Mouse (Mus musculus): Measurements from ENCODE around the gene Gm43517. TPM values are rescaled to one million over a fixed set of nuclear protein-coding genes. Genes with fewer than 3 reads are reported as not detected.

Gene Gm43517
- polyA plus RNA-seq, 2 experiments = not detected

DNA sequence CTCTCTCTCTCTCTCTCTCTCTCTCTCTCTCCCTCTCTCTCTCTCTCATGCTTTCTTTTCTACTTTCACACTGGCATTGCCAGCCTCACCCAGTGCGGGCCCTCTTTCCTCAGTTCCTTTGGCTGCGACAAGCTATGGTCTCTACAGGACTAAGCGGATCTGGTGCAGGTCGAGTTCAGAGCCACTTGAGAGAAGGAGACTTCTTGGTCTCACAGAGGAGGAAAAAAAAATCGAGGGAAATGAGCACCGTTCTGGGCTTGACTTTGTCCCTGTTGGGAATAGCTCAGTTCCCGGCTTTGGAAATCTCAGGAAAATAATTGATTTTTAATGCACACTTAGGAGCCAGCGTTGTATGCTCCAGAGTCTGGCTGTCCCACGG lies 5.9 kb downstream of the Gm43517 start:
- WGBS (ENCODE audit: insufficient replicate concordance) = 2% methylated on average over 9 of the region's 9 CpGs
- no peaks in the 10 kb centered on the region for H3K9me3 ChIP-seq (ENCODE audit: control insufficient read depth, low read length)
- no peak overlapping the region for H3K4me3 ChIP-seq (ENCODE audit: insufficient read depth in 1 of 2, low read depth in 2 of 2, low read length in 2 of 2)
- ATAC-seq (ENCODE audit: insufficient read depth) (no peak), DNase-seq (ENCODE audit: low read depth in 3 of 3, low spot score in 3 of 3) (no peak)
- H3K9ac ChIP-seq (replicated peaks) = no peak overlapping the region
- TF ChIP-seq EP300 (IDR thresholded peaks at IDR 0.05; ENCODE audit: low read depth) (no peak), CTCF (IDR thresholded peaks at IDR 0.05; ENCODE audit: low read depth) (no peak)
- peaks cover 64% of the 10 kb centered on the region for H3K27me3 ChIP-seq (ENCODE audit: control insufficient read depth, insufficient read depth, low read length)
- no peaks in the 10 kb centered on the region for H3K36me3 ChIP-seq (replicated peaks; ENCODE audit: control insufficient read depth, insufficient read depth, low read depth)
- H3K4me2 ChIP-seq (ENCODE audit: low read depth) = no peak overlapping the region
- no peaks in the 10 kb centered on the region for H3K4me1 ChIP-seq (replicated peaks; ENCODE audit: control insufficient read depth in 2 of 2, insufficient read depth in 2 of 2, low read length in 1 of 2)
- H3K27ac ChIP-seq = no peak overlapping the region

GRCm38 (mm10) chr12:49391305-49392040 lies 6.5 kb downstream of the Gm43517 start:
- no peak overlapping the region for H3K4me3 ChIP-seq (ENCODE audit: insufficient read depth in 1 of 2, low read depth in 2 of 2, low read length in 2 of 2)
- H3K4me1 ChIP-seq (replicated peaks; ENCODE audit: control insufficient read depth in 2 of 2, insufficient read depth in 2 of 2, low read length in 1 of 2) = no peaks in the 10 kb centered on the region
- H3K4me2 ChIP-seq (ENCODE audit: low read depth) = no peak overlapping the region
- DNase-seq (ENCODE audit: low read depth in 3 of 3, low spot score in 3 of 3) (no peak), ATAC-seq (ENCODE audit: insufficient read depth) (no peak)
- no peaks in the 10 kb centered on the region for H3K36me3 ChIP-seq (replicated peaks; ENCODE audit: control insufficient read depth, insufficient read depth, low read depth)
- H3K27me3 ChIP-seq (ENCODE audit: control insufficient read depth, insufficient read depth, low read length) = peaks cover 59% of the 10 kb centered on the region
- H3K27ac ChIP-seq = no peak overlapping the region
- TF ChIP-seq CTCF (IDR thresholded peaks at IDR 0.05; ENCODE audit: low read depth) (peak; percentile 49), EP300 (IDR thresholded peaks at IDR 0.05; ENCODE audit: low read depth) (no peak)
- no peak overlapping the region for H3K9ac ChIP-seq (replicated peaks)
- no peaks in the 10 kb centered on the region for H3K9me3 ChIP-seq (ENCODE audit: control insufficient read depth, low read length)
- WGBS (ENCODE audit: insufficient replicate concordance) = 2% methylated on average over 42 of the region's 42 CpGs

GRCm38 (mm10) chr12:49392041-49392390 lies 7.0 kb downstream of the Gm43517 start:
- peaks cover 56% of the 10 kb centered on the region for H3K27me3 ChIP-seq (ENCODE audit: control insufficient read depth, insufficient read depth, low read length)
- H3K4me2 ChIP-seq (ENCODE audit: low read depth) = no peak overlapping the region
- no peaks in the 10 kb centered on the region for H3K36me3 ChIP-seq (replicated peaks; ENCODE audit: control insufficient read depth, insufficient read depth, low read depth)
- H3K9ac ChIP-seq (replicated peaks) = no peak overlapping the region
- WGBS (ENCODE audit: insufficient replicate concordance) = 3% methylated on average over 10 of the region's 10 CpGs
- no peaks in the 10 kb centered on the region for H3K9me3 ChIP-seq (ENCODE audit: control insufficient read depth, low read length)
- no peak for TF ChIP-seq CTCF (IDR thresholded peaks at IDR 0.05; ENCODE audit: low read depth)
- no peak for TF ChIP-seq EP300 (IDR thresholded peaks at IDR 0.05; ENCODE audit: low read depth)
- no peak for DNase-seq (ENCODE audit: low read depth in 3 of 3, low spot score in 3 of 3)
- H3K4me1 ChIP-seq (replicated peaks; ENCODE audit: control insufficient read depth in 2 of 2, insufficient read depth in 2 of 2, low read length in 1 of 2) = no peaks in the 10 kb centered on the region
- ATAC-seq (ENCODE audit: insufficient read depth) = no peak
- H3K27ac ChIP-seq = no peak overlapping the region
- H3K4me3 ChIP-seq (ENCODE audit: insufficient read depth in 1 of 2, low read depth in 2 of 2, low read length in 2 of 2) = no peak overlapping the region

- H3K4me2 ChIP-seq (ENCODE audit: low read depth) = no peak overlapping the region
- ATAC-seq (ENCODE audit: insufficient read depth) (no peak), DNase-seq (ENCODE audit: low read depth in 3 of 3, low spot score in 3 of 3) (no peak)
- no peak overlapping the region for H3K9ac ChIP-seq (replicated peaks)
- TF ChIP-seq CTCF (IDR thresholded peaks at IDR 0.05; ENCODE audit: low read depth) (no peak), EP300 (IDR thresholded peaks at IDR 0.05; ENCODE audit: low read depth) (no peak)
- H3K36me3 ChIP-seq (replicated peaks; ENCODE audit: control insufficient read depth, insufficient read depth, low read depth) = no peaks in the 10 kb centered on the region
- peaks cover 55% of the 10 kb centered on the region for H3K27me3 ChIP-seq (ENCODE audit: control insufficient read depth, insufficient read depth, low read length)
- H3K9me3 ChIP-seq (ENCODE audit: control insufficient read depth, low read length) = no peaks in the 10 kb centered on the region
- no peaks in the 10 kb centered on the region for H3K4me1 ChIP-seq (replicated peaks; ENCODE audit: control insufficient read depth in 2 of 2, insufficient read depth in 2 of 2, low read length in 1 of 2)
- WGBS (ENCODE audit: insufficient replicate concordance) = 5% methylated on average over 5 of the region's 5 CpGs
- H3K27ac ChIP-seq = no peak overlapping the region
- H3K4me3 ChIP-seq (ENCODE audit: insufficient read depth in 1 of 2, low read depth in 2 of 2, low read length in 2 of 2) = no peak overlapping the region
These were observed 7.9 kb downstream of the Gm43517 start for GRCm38 (mm10) chr12:49392876-49393275.

DNA sequence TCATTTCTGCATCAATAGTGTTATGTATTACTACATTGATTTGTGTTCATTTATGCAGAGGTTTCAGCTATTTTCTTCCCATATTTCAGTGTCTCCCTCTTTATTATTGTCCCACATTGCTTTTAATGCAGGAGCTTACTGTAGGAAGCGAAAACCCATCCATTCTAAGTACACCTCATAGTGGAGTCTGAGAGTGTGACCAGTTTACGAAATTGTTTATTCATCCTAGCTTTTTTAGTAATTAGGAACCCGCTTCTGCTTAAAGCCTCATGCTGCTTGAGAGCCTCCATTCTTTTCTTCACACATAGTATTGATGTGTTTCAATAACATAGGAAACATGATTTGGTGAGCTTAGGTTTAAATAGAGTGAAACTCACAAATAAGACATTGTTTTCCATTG lies 8.7 kb downstream of the Gm43517 start:
- Histone ChIP-seq H3K4me2 (ENCODE audit: low read depth) (no peak overlapping the region), H3K27me3 (ENCODE audit: control insufficient read depth, insufficient read depth, low read length) (peaks cover 53% of the 10 kb centered on the region), H3K36me3 (replicated peaks; ENCODE audit: control insufficient read depth, insufficient read depth, low read depth) (no peaks in the 10 kb centered on the region), H3K4me3 (ENCODE audit: insufficient read depth in 1 of 2, low read depth in 2 of 2, low read length in 2 of 2) (no peak overlapping the region), H3K9ac (replicated peaks) (no peak overlapping the region), H3K9me3 (ENCODE audit: control insufficient read depth, low read length) (no peaks in the 10 kb centered on the region), H3K27ac (no peak overlapping the region), H3K4me1 (replicated peaks; ENCODE audit: control insufficient read depth in 2 of 2, insufficient read depth in 2 of 2, low read length in 1 of 2) (no peaks in the 10 kb centered on the region)
- no peak for TF ChIP-seq CTCF (IDR thresholded peaks at IDR 0.05; ENCODE audit: low read depth)
- no peak for TF ChIP-seq EP300 (IDR thresholded peaks at IDR 0.05; ENCODE audit: low read depth)
- WGBS (ENCODE audit: insufficient replicate concordance) = 8% methylated on average over 3 of the region's 3 CpGs
- ATAC-seq (ENCODE audit: insufficient read depth) (no peak), DNase-seq (ENCODE audit: low read depth in 3 of 3, low spot score in 3 of 3) (no peak)
